Mouse (Mus musculus): ENCODE data around the gene Zfp109.
"Not testable (repeated sequence)": the region's sequence is repeated elsewhere in the genome, so short reads cannot be mapped to it uniquely, and the experiment has no call there.

The Zfp109 gene

GRCm38 (mm10) chr7:24237040-24237791, at the start of gene Zfp109:
Zfp109 (minus strand) TSS chr7:24237560.
- peak; percentile 76 for DNase-seq

GRCm38 (mm10) chr7:24286916-24287315, 49.6 kb upstream of the Zfp109 start:
- no peak for DNase-seq

GRCm38 (mm10) chr7:24286090-24286489, 48.7 kb upstream of the Zfp109 start:
- DNase-seq = no peak

GRCm38 (mm10) chr7:24280858-24281145, 43.4 kb upstream of the Zfp109 start:
- no peak for DNase-seq

GRCm38 (mm10) chr7:24280031-24280857, 42.9 kb upstream of the Zfp109 start:
- DNase-seq = peak; percentile 12

GRCm38 (mm10) chr7:24278771-24279170, 41.4 kb upstream of the Zfp109 start:
- DNase-seq = not testable (repeated sequence)

GRCm38 (mm10) chr7:24274456-24274855, 37.1 kb upstream of the Zfp109 start:
- DNase-seq = no peak

GRCm38 (mm10) chr7:24271191-24271590, 33.8 kb upstream of the Zfp109 start:
- DNase-seq = no peak

- peak; percentile 88 for DNase-seq
These were observed 32.9 kb upstream of the Zfp109 start, which contains the start of gene Zfp93 for GRCm38 (mm10) chr7:24270288-24270672. Zfp93 (plus strand) TSS chr7:24270420.

- DNase-seq = no peak
These were observed 32.4 kb upstream of the Zfp109 start for GRCm38 (mm10) chr7:24269667-24270287.

GRCm38 (mm10) chr7:24269256-24269655, 31.9 kb upstream of the Zfp109 start:
- no peak for DNase-seq

GRCm38 (mm10) chr7:24268176-24269155, 31.1 kb upstream of the Zfp109 start:
- DNase-seq = no peak

GRCm38 (mm10) chr7:24260000-24260312, 22.6 kb upstream of the Zfp109 start:
- no peak for DNase-seq

GRCm38 (mm10) chr7:24259306-24259999, 22.1 kb upstream of the Zfp109 start:
- no peak for DNase-seq

- DNase-seq = peak; percentile 91
These were observed 17.5 kb upstream of the Zfp109 start, which contains the start of gene Zfp108 for GRCm38 (mm10) chr7:24254633-24255474. Zfp108 (plus strand) TSS chr7:24254794.

GRCm38 (mm10) chr7:24253779-24254615, 16.6 kb upstream of the Zfp109 start:
- DNase-seq = no peak

- DNase-seq = no peak
These were observed 26.0 kb downstream of the Zfp109 start, which contains the start of gene Zfp111 for GRCm38 (mm10) chr7:24211343-24211742. Zfp111 (minus strand) TSS chr7:24211443.

GRCm38 (mm10) chr7:24210296-24210695, 27.1 kb downstream of the Zfp109 start:
- DNase-seq = no peak

- DNase-seq = no peak
These were observed 29.0 kb downstream of the Zfp109 start for GRCm38 (mm10) chr7:24208282-24208886.
